Mouse (Mus musculus): Measurements from ENCODE around the gene Kbtbd7. TPM values are rescaled to one million over a fixed set of nuclear protein-coding genes. Genes with fewer than 3 reads are reported as not detected.

Gene Kbtbd7
- 1 to 10 TPM; 3.7 to 5.7 TPM for polyA plus RNA-seq (2017; shearing (Covaris generic))

DNA sequence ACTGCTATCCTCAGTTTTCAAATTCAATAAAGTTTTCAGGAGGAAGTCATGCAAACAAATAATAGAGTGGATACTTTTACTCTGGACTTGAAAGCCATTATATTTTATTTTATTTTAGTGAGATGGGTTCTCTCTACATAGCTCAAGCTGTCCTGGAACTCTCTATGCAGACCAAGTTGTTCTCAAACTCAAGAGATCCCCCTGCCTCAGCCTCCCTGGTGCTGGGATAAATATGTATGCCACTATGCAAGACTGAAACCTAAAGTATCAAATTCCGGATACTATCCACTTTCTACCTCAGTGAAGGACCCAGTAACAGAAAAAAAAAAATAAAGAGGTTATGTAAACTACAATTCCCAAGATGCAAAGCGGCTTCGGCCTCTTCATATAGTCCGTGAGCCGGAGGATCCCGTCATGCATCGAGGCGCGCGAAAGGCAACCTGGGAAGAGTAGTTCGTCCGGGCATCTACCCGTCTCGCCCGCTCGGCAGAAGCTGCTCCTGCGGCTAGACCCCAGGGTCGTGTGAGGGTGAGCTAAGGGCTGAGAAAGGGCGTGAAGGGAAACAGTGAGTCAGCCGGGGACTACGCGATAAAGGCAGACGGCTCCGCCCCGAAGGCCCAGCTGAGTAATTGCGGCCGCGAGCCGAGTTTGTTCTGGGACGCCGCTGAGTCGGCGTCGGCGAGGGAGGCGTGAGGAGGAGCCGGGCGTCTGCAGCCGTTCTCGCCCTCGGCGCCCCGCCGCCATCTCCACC is at the start of gene Kbtbd7:
Kbtbd7 (plus strand) TSS at position 533 of the 751 bp plus-strand sequence.

DNA sequence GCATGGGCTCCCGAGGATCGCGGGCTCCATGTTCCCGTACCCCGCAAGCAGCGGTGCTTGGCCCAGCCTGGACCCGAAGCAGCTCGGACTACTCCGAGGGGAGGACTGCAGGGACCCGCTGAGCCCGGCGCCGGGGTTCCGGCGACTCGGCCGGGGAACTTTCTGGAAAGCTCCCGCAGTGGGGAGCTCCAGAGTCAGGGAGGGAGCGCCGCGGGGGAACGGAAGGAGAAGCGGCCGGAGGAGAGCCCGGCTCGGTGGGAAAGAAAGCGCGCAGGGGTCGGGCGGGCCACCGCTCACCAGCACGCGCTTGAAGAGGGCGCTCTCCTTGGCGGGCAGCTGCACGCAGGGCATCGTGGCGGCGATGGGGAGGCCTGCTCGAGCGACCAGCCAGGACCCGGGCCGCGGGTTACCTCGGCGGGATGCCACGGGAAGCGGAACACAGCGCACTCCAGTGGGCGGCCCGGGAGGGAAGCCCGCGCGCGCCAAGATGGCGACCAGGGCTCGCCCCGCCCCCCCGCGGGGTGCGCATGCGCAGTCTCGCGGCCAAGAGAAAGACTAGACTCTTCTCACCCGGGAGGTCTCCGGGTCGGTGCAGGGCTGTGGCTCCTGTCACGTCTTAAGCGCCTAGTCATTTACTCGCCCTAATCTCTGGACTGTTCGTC is 35.9 kb upstream of the Kbtbd7 start, which contains the start of gene Naa16:
Naa16 (minus strand) TSS at position 514 of the 662 bp plus-strand sequence.

DNA sequence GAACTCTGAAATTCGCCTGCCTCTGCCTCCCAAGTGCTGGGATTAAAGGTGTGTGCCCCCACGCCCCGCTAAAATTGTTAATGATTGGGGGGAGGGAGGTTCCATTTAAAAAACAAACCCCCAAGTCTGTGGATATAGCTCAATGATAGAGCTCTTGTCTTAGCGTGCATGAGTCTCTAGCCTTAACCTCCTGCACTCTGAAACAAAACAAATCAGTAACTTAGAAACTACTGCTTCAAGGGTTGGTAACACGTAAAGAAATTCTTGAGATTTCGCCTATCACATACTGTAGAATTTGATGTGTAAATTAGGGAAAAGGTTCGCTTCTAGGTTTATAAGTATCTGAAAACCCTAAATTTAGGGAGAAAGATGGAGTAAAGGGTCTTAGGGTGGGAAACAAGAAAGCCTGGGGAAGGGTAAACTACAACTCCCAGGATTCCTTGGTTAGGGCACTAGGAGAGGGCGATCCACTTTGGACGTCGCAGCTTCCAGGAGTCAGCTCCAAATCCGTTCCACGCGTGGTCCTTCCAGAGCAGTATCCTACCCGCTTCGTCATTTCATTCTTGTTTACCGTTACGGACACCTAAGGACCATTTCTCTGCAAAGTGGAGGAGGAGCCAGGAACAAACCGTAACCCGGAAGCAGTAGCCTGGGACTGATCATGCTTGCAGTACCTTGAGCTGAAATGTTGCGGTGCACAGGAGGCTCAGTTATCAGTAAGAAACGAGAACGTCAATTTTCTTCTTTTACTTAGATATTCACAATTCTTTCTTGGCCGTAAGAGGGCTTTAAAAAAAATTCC is 28.8 kb upstream of the Kbtbd7 start, which contains the start of gene Mtrf1:
Mtrf1 (plus strand) TSS at position 452 of the 802 bp plus-strand sequence.

DNA sequence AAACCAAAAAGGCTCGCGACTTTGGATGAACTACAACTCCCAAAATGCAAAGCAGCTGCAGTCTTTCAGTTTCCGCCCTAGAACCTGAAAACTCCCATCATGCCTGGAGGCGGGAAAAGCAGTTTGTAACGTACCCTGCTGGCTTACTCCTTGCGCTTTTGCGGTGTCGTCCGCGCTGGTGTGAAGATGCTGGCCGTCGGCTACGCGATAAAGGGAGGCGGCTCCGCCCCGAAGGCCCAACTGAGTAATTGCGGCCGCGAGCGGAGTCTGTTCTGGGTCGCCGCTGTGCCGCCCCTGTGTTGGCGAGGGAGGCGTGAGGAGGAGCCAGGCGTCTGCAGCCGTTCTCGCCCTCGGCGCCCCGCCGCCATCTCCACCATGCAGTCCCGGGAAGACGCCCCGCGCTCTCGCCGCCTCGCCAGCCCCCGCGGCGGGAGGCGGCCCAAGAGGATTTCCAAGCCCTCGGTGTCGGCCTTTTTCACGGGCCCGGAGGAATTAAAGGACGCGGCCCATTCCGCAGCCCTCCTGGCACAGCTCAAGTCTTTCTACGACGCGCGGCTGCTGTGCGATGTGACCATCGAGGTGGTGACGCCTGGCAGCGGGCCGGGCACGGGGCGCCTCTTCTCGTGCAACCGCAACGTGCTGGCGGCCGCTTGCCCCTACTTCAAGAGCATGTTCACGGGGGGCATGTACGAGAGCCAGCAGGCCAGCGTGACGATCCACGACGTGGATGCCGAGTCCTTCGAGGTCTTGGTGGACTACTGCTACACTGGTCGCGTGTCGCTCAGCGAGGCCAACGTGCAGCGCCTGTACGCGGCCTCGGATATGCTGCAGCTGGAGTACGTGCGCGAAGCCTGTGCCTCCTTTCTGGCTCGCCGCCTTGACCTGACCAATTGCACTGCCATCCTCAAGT is 25.6 kb downstream of the Kbtbd7 start, which contains the start of gene Kbtbd6:
Kbtbd6 (plus strand) TSS at position 155 of the 910 bp plus-strand sequence.

Other genes starting within 250 kb of the Kbtbd7 start
- under 1 TPM; 0.76 to 0.87 TPM for gene Zfp957, start 179.1 kb upstream of the Kbtbd7 start, polyA plus RNA-seq (2017; shearing (Covaris generic))
- 10 to 100 TPM; 29.4 to 59.5 TPM for gene Rgcc, start 124.9 kb upstream of the Kbtbd7 start, polyA plus RNA-seq (2017; shearing (Covaris generic))
- gene Naa16, start 35.7 kb upstream of the Kbtbd7 start, polyA plus RNA-seq (2017; shearing (Covaris generic)): 10 to 100 TPM; 68.4 to 71.1 TPM
- gene Mtrf1, start 28.7 kb upstream of the Kbtbd7 start, polyA plus RNA-seq (2017; shearing (Covaris generic)): 1 to 10 TPM; 2.2 to 5.5 TPM
- 1 to 10 TPM in 1 of 2 experiments, under 1 TPM in 1; 0.16 to 1.1 TPM for gene Kbtbd6, start 25.3 kb downstream of the Kbtbd7 start, polyA plus RNA-seq (2017; shearing (Covaris generic))
- gene Elf1, start 54.7 kb downstream of the Kbtbd7 start, polyA plus RNA-seq (2017; shearing (Covaris generic)): 100 to 1,000 TPM; 162 to 192 TPM
- 10 to 100 TPM; 47.8 to 60.4 TPM for gene Wbp4, start 55.0 kb downstream of the Kbtbd7 start, polyA plus RNA-seq (2017; shearing (Covaris generic))
- gene Sugt1, start 161.2 kb downstream of the Kbtbd7 start, polyA plus RNA-seq (2017; shearing (Covaris generic)): 100 to 1,000 TPM; 114 to 126 TPM
- gene Cnmd, start 235.7 kb downstream of the Kbtbd7 start, polyA plus RNA-seq (2017; shearing (Covaris generic)): under 1 TPM in 1 of 2 experiments, not detected in 1; 0.26 TPM